Mouse (Mus musculus) embryonic facial prominence, embryonic 11.5 days (tissue): Measurements from ENCODE around the gene Nphp4. TPM values are rescaled to one million over a fixed set of nuclear protein-coding genes. Genes with fewer than 3 reads are reported as not detected.
A peak's percentile ranks its signal among the peaks of the same experiment; 100 is the strongest.

Experiments
- ATAC-seq: fragments of 200-750 bp; cut with Nextera tagmentation; replicated peaks from 2 replicates; pipeline ENCODE4 v1.8.0; 2017; ENCODE audit warnings: low read depth; ENCODE audit not compliant: insufficient number of reproducible peaks, low FRiP score, low TSS enrichment
- DNase-seq: peaks from one replicate; pipeline ENCODE4 v3.0.0-alpha.2; 2015; ENCODE audit warnings: low spot score
- H3K27ac ChIP-seq: fragments of 300-500 bp; sonication (generic); replicated peaks from 2 replicates; pipeline ENCODE4 v1.5.1; 2014; ENCODE audit warnings: mild to moderate bottlenecking, low read depth, low read length, control low read depth
- H3K27me3 ChIP-seq: fragments of 300-500 bp; sonication (generic); 2 replicates; pipeline ENCODE4 v1.6.1; 2014; ENCODE audit warnings: mild to moderate bottlenecking, low read length, moderate library complexity, mixed read lengths; ENCODE audit not compliant: control insufficient read depth, insufficient read depth
- H3K36me3 ChIP-seq: fragments of 300-500 bp; sonication (generic); replicated peaks from 2 replicates; pipeline ENCODE4 v1.6.1; 2014; ENCODE audit warnings: low read depth, mild to moderate bottlenecking, low read length, moderate library complexity, mixed read lengths; ENCODE audit not compliant: control insufficient read depth, insufficient read depth
- H3K4me1 ChIP-seq: fragments of 300-500 bp; sonication (generic); 2 replicates; pipeline ENCODE4 v1.6.1; 2014; ENCODE audit warnings: low read length, mixed read lengths; ENCODE audit not compliant: control insufficient read depth, insufficient read depth
- H3K4me2 ChIP-seq: fragments of 300-500 bp; sonication (generic); 2 replicates; pipeline ENCODE4 v1.6.1; 2014; ENCODE audit warnings: low read depth, mild to moderate bottlenecking, control low read depth, low read length, moderate library complexity
- H3K4me3 ChIP-seq: fragments of 300-500 bp; sonication (generic); 2 replicates; pipeline ENCODE4 v1.5.1; 2014; ENCODE audit warnings: low read depth, low read length, control low read depth
- H3K9ac ChIP-seq: fragments of 300-500 bp; sonication (generic); replicated peaks from 2 replicates; pipeline ENCODE4 v1.6.1; 2014; ENCODE audit warnings: mild to moderate bottlenecking, control low read depth, low read length
- H3K9me3 ChIP-seq: fragments of 300-500 bp; sonication (generic); replicated peaks from 2 replicates; pipeline ENCODE4 v1.6.1; 2016; ENCODE audit warnings: mild to moderate bottlenecking, low read length, inconsistent platforms, mixed read lengths; ENCODE audit not compliant: control insufficient read depth
- WGBS: fragments of 180-500 bp; shearing (Covaris S2); extraction: QIAGEN DNeasy Blood & Tissue Kit; methylation state at CpG from one replicate; pipeline ENCODE4 v1.1.7; 2014; 5-methylcytosine and 5-hydroxymethylcytosine counted together
- polyA plus RNA-seq: library from polyadenylated mRNA; unstranded; fragments of >200 nt; fragmentation: Nextera tagmentation; extraction: Ambion mirVana; gene quantifications from 2 replicates; pipeline ENCODE4 v1.2.1, GENCODE M21; 2014

The Nphp4 gene
- polyA plus RNA-seq, 1 experiment from 2014 or later = 2.2 TPM

- DNase-seq = peak; percentile 79
- WGBS = 31% methylated on average over 6 of the region's 6 CpGs
- Histone ChIP-seq H3K9me3 (no peaks in the 10 kb centered on the region), H3K4me2 (no peak overlapping the region), H3K9ac (no peak overlapping the region), H3K27me3 (no peaks in the 10 kb centered on the region), H3K4me3 (no peak overlapping the region), H3K4me1 (no peaks in the 10 kb centered on the region), H3K36me3 (no peaks in the 10 kb centered on the region), H3K27ac (no peak overlapping the region)
- ATAC-seq = no peak
Measured at GRCm38 (mm10) chr4:152520083-152520482, 43.6 kb downstream of the Nphp4 start.

- no peaks in the 10 kb centered on the region for H3K36me3 ChIP-seq
- no peaks in the 10 kb centered on the region for H3K27me3 ChIP-seq
- H3K27ac ChIP-seq = no peak overlapping the region
- WGBS = 55% methylated on average over 9 of the region's 9 CpGs
- H3K9ac ChIP-seq = no peak overlapping the region
- no peaks in the 10 kb centered on the region for H3K9me3 ChIP-seq
- ATAC-seq = no peak
- H3K4me2 ChIP-seq = no peak overlapping the region
- H3K4me1 ChIP-seq = no peaks in the 10 kb centered on the region
- H3K4me3 ChIP-seq = no peak overlapping the region
- no peak for DNase-seq
Measured at GRCm38 (mm10) chr4:152532872-152533271, 56.4 kb downstream of the Nphp4 start.

GRCm38 (mm10) chr4:152539756-152540155 is 63.2 kb downstream of the Nphp4 start:
- H3K9ac ChIP-seq = no peak overlapping the region
- no peaks in the 10 kb centered on the region for H3K27me3 ChIP-seq
- no peaks in the 10 kb centered on the region for H3K4me1 ChIP-seq
- no peak for ATAC-seq
- H3K27ac ChIP-seq = no peak overlapping the region
- H3K36me3 ChIP-seq = no peaks in the 10 kb centered on the region
- no peak overlapping the region for H3K4me3 ChIP-seq
- no peaks in the 10 kb centered on the region for H3K9me3 ChIP-seq
- DNase-seq = no peak
- no peak overlapping the region for H3K4me2 ChIP-seq
- WGBS = 95% methylated on average over 12 of the region's 12 CpGs

- Histone ChIP-seq H3K27me3 (no peaks in the 10 kb centered on the region), H3K27ac (no peak overlapping the region), H3K9me3 (no peaks in the 10 kb centered on the region), H3K4me1 (no peaks in the 10 kb centered on the region), H3K4me2 (no peak overlapping the region), H3K9ac (no peak overlapping the region), H3K36me3 (no peaks in the 10 kb centered on the region), H3K4me3 (no peak overlapping the region)
- WGBS = 12% methylated on average over 9 of the region's 9 CpGs
- peak; percentile 35 for DNase-seq
- no peak; the same call in 1 of the 2 replicates for ATAC-seq
Measured at GRCm38 (mm10) chr4:152541172-152541571, 64.7 kb downstream of the Nphp4 start.

GRCm38 (mm10) chr4:152542447-152542846 is 65.9 kb downstream of the Nphp4 start:
- WGBS = 94% methylated on average over 11 of the region's 11 CpGs
- H3K9ac ChIP-seq = no peak overlapping the region
- ATAC-seq (no peak), DNase-seq (no peak)
- H3K36me3 ChIP-seq = no peaks in the 10 kb centered on the region
- no peaks in the 10 kb centered on the region for H3K27me3 ChIP-seq
- H3K9me3 ChIP-seq = no peaks in the 10 kb centered on the region
- H3K4me3 ChIP-seq = no peak overlapping the region
- no peaks in the 10 kb centered on the region for H3K4me1 ChIP-seq
- no peak overlapping the region for H3K27ac ChIP-seq
- no peak overlapping the region for H3K4me2 ChIP-seq

- WGBS = 65% methylated on average over 8 of the region's 8 CpGs
- H3K9me3 ChIP-seq = no peaks in the 10 kb centered on the region
- no peaks in the 10 kb centered on the region for H3K4me1 ChIP-seq
- H3K27me3 ChIP-seq = no peaks in the 10 kb centered on the region
- no peak for ATAC-seq
- no peak overlapping the region for H3K4me2 ChIP-seq
- no peak overlapping the region for H3K27ac ChIP-seq
- no peaks in the 10 kb centered on the region for H3K36me3 ChIP-seq
- DNase-seq = no peak
- no peak overlapping the region for H3K9ac ChIP-seq
- H3K4me3 ChIP-seq = no peak overlapping the region
Measured at GRCm38 (mm10) chr4:152546481-152546880, 70.0 kb downstream of the Nphp4 start.

GRCm38 (mm10) chr4:152547886-152548663 is 71.6 kb downstream of the Nphp4 start:
- Histone ChIP-seq H3K36me3 (no peaks in the 10 kb centered on the region), H3K27ac (no peak overlapping the region), H3K27me3 (no peaks in the 10 kb centered on the region), H3K4me3 (no peak overlapping the region), H3K4me1 (no peaks in the 10 kb centered on the region), H3K9ac (no peak overlapping the region), H3K4me2 (no peak overlapping the region), H3K9me3 (no peaks in the 10 kb centered on the region)
- no peak for ATAC-seq
- no peak for DNase-seq
- 54% methylated on average over 37 of the region's 37 CpGs for WGBS

- ATAC-seq (no peak), DNase-seq (no peak)
- Histone ChIP-seq H3K9ac (no peak overlapping the region), H3K27ac (no peak overlapping the region), H3K4me3 (no peak overlapping the region), H3K4me2 (no peak overlapping the region), H3K27me3 (no peaks in the 10 kb centered on the region), H3K9me3 (no peaks in the 10 kb centered on the region), H3K36me3 (no peaks in the 10 kb centered on the region), H3K4me1 (no peaks in the 10 kb centered on the region)
- 93% methylated on average over 18 of the region's 18 CpGs for WGBS
Measured at GRCm38 (mm10) chr4:152549507-152550202, 73.1 kb downstream of the Nphp4 start.
